Mouse (Mus musculus) megakaryocyte, embryonic 14.5 days (primary cell): ENCODE results near the gene Gm9999.

Experiments
- FLI1 ChIP-seq: IDR thresholded peaks from 2 replicates; pipeline ENCODE4 v1.6.1; 2012; ENCODE audit warnings: low read length, inconsistent platforms, mixed read lengths
- GATA1 ChIP-seq: IDR thresholded peaks from 3 replicates; pipeline ENCODE4 v1.6.1; 2012; ENCODE audit warnings: mixed read lengths, low read length, inconsistent platforms, borderline replicate concordance

- no peak for TF ChIP-seq GATA1
- TF ChIP-seq FLI1 = no peak
Measured at GRCm38 (mm10) chr7:46962132-46962531, 21.2 kb upstream of the Gm9999 start.
